ENCODE assay signal across 9 mouse cellular contexts in the genomic region with DNA sequence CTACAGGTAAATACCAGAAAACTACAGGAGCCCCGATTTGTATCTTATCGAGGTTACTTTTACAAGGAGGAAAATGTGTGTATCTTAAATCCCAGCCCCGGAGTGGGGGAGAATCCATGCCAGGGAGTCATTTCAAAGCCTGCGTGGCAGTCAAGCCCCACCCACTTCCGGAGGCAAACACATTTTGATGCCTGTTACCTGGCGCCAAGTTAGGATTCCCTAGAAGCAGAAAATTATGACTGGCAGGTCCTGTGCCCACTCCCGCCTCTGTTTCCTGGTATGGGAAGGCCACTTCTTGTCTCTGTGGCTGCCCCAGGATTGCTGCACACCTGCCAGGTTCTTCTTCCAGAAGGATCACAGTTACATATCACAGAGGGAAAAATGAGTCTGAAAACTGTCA. TPM values are rescaled to one million over a fixed set of nuclear protein-coding genes. Genes with fewer than 3 reads are reported as not detected.
A peak's percentile ranks its signal among the peaks of the same experiment; 100 is the strongest.
DNase-seq lines count a peak whose midpoint lies in the region; ATAC-seq and TF ChIP-seq lines count a peak whose summit lies in the region.
"Had no signal": no experiment of that assay in that cellular context is flagged by ENCODE, and none has a peak within 500 bp of the region (broad histone marks: within the 10 kb centered on the region; RNA-seq: fewer than 3 reads in every experiment).

No protein-coding gene starts in this region.

- ATAC-seq in forebrain, embryonic 14.5 days, result no peak
- no peak for ATAC-seq in limb, embryonic 14.5 days (ENCODE audit: low FRiP score, low read depth)
- no peak for ATAC-seq in neural tube, embryonic 14.5 days (ENCODE audit: low read depth)

- 55% methylated on average over 7 of the region's 7 CpGs for WGBS in lung, adult 2 months
- WGBS in forebrain, embryonic 14.5 days, result 30% methylated on average over 7 of the region's 7 CpGs
- 58% methylated on average over 7 of the region's 7 CpGs for WGBS in limb, embryonic 14.5 days
- 46% methylated on average over 7 of the region's 7 CpGs for WGBS in neural tube, embryonic 14.5 days

- TF ChIP-seq CTCF in lung, adult 2 months (IDR thresholded peaks at IDR 0.05; ENCODE audit: insufficient read depth, low read length), result no peak

- H3K27ac ChIP-seq in forebrain, embryonic 14.5 days (ENCODE audit: low read depth, low read length), result peak overlapping the region; percentile 21; the same call in 1 of the 2 replicates
- no peak overlapping the region for H3K27ac ChIP-seq in limb, embryonic 14.5 days (replicated peaks; ENCODE audit: low read depth, low read length)
- no peak overlapping the region for H3K27ac ChIP-seq in neural tube, embryonic 14.5 days (ENCODE audit: low read depth, low read length)

- H3K4me2 ChIP-seq in forebrain, embryonic 14.5 days (ENCODE audit: low read length), result peak overlapping the region; percentile 74
- H3K4me2 ChIP-seq in limb, embryonic 14.5 days (replicated peaks; ENCODE audit: low read depth, low read length, severe bottlenecking), result peak overlapping the region; percentile 97; the same call in 1 of the 2 replicates
- H3K4me2 ChIP-seq in neural tube, embryonic 14.5 days (ENCODE audit: low read depth, low read length), result peak overlapping the region; percentile 88

- no peaks in the 10 kb centered on the region for H3K9me3 ChIP-seq in forebrain, embryonic 14.5 days (replicated peaks; ENCODE audit: control insufficient read depth, low read length)
- H3K9me3 ChIP-seq in limb, embryonic 14.5 days (ENCODE audit: control insufficient read depth, low read length), result no peaks in the 10 kb centered on the region
- H3K9me3 ChIP-seq in neural tube, embryonic 14.5 days (ENCODE audit: control insufficient read depth, low read length), result no peaks in the 10 kb centered on the region
- H3K9me3 ChIP-seq: megakaryocyte, embryonic 14.5 days had no signal

- H3K4me3 ChIP-seq in lung, adult 2 months (replicated peaks; ENCODE audit: extremely low read depth, low read depth, low read length), result no peak overlapping the region
- H3K4me3 ChIP-seq in forebrain, embryonic 14.5 days (ENCODE audit: low read depth, low read length), result peak overlapping the region; percentile 82
- no peak overlapping the region for H3K4me3 ChIP-seq in limb, embryonic 14.5 days (replicated peaks; ENCODE audit: low read length)
- H3K4me3 ChIP-seq in neural tube, embryonic 14.5 days (ENCODE audit: low read depth, low read length), result peak overlapping the region; percentile 75
- H3K4me3 ChIP-seq: megakaryocyte, embryonic 14.5 days had no signal

- H3K27me3 ChIP-seq in forebrain, embryonic 14.5 days (replicated peaks; ENCODE audit: control insufficient read depth, insufficient read depth, low read length), result no peaks in the 10 kb centered on the region
- H3K27me3 ChIP-seq in limb, embryonic 14.5 days (ENCODE audit: control insufficient read depth, insufficient read depth, low read length), result peaks cover 26% of the 10 kb centered on the region
- H3K27me3 ChIP-seq in neural tube, embryonic 14.5 days (ENCODE audit: control insufficient read depth, insufficient read depth, low read length), result no peaks in the 10 kb centered on the region

- DNase-seq in lung, adult 2 months, result peak; percentile 30
- no peak for DNase-seq in lung, postnatal 14 days
- peak; percentile 49 for DNase-seq in forebrain, embryonic 14.5 days (ENCODE audit: low spot score)
- no peak for DNase-seq in limb, embryonic 14.5 days (ENCODE audit: low spot score)
- no peak for DNase-seq in left cerebral cortex, adult 9 months (ENCODE audit: low spot score in 2 of 2)
- no peak for DNase-seq in ovary, postnatal 10 days (ENCODE audit: low spot score)
- no peak for DNase-seq in retina, embryonic 14.5 days (ENCODE audit: low spot score)

- H3K36me3 ChIP-seq in forebrain, embryonic 14.5 days (ENCODE audit: control insufficient read depth, insufficient read depth, low read length), result peaks cover 9% of the 10 kb centered on the region
- H3K36me3 ChIP-seq in limb, embryonic 14.5 days (ENCODE audit: control insufficient read depth, insufficient read depth, low read length), result no peaks in the 10 kb centered on the region
- 0 out of 2 replicates have a peak, but pooled peaks cover 2% of the 10 kb centered on the region for H3K36me3 ChIP-seq in neural tube, embryonic 14.5 days (ENCODE audit: control insufficient read depth, insufficient read depth, low read length)

- H3K9ac ChIP-seq in forebrain, embryonic 14.5 days (ENCODE audit: low read length), result peak overlapping the region; percentile 96
- no peak overlapping the region for H3K9ac ChIP-seq in limb, embryonic 14.5 days (ENCODE audit: low read depth, low read length, severe bottlenecking)
- H3K9ac ChIP-seq in neural tube, embryonic 14.5 days (replicated peaks; ENCODE audit: low read depth, low read length), result peak overlapping the region; percentile 84; the same call in 1 of the 2 replicates

- H3K4me1 ChIP-seq in lung, adult 2 months (ENCODE audit: control insufficient read depth, insufficient read depth, low read length), result peaks cover 13% of the 10 kb centered on the region; the same call in 1 of the 2 replicates
- H3K4me1 ChIP-seq in forebrain, embryonic 14.5 days (ENCODE audit: control insufficient read depth, insufficient read depth, low read length), result peaks cover 36% of the 10 kb centered on the region
- peaks cover 14% of the 10 kb centered on the region for H3K4me1 ChIP-seq in limb, embryonic 14.5 days (ENCODE audit: control insufficient read depth, insufficient read depth, low read length)
- peaks cover 28% of the 10 kb centered on the region for H3K4me1 ChIP-seq in neural tube, embryonic 14.5 days (ENCODE audit: control insufficient read depth, insufficient read depth, low read length)

- TF ChIP-seq POLR2A in lung, adult 2 months (IDR thresholded peaks at IDR 0.05; ENCODE audit: borderline replicate concordance, extremely low read depth, low read depth, low read length), result no peak
- TF ChIP-seq POLR2A in limb, embryonic 14.5 days (IDR thresholded peaks at IDR 0.05; ENCODE audit: borderline replicate concordance, extremely low read depth, insufficient read depth, insufficient read length), result no peak

RNA-seq across cellular contexts. Expression of a gene that starts 2.3 kb away (rescaled TPM):
- 19.2 and 19.7 TPM in 2 replicates for polyA plus RNA-seq in lung, adult 2 months (2012; rRNA removed)
- 11.6 and 15.3 TPM in 2 replicates for polyA plus RNA-seq in forebrain, embryonic 14.5 days (2014; fragmentation: Nextera tagmentation; extraction: Ambion mirVana)
- 5.5 and 6.5 TPM in 2 replicates for polyA plus RNA-seq in limb, embryonic 14.5 days (2012; rRNA removed)
- polyA plus RNA-seq in limb, embryonic 14.5 days (2014; fragmentation: Nextera tagmentation; extraction: Ambion mirVana), result 4.9 and 5.2 TPM in 2 replicates
- 13.6 and 14.6 TPM in 2 replicates for polyA plus RNA-seq in neural tube, embryonic 14.5 days (2014; fragmentation: Nextera tagmentation; extraction: Ambion mirVana)

RNA-seq across cellular contexts. Expression of a gene that starts 57.0 kb away (rescaled TPM):
- 10.4 and 12.4 TPM in 2 replicates for polyA plus RNA-seq in lung, adult 2 months (2012; rRNA removed)
- 27.5 and 35.0 TPM in 2 replicates for polyA plus RNA-seq in forebrain, embryonic 14.5 days (2014; fragmentation: Nextera tagmentation; extraction: Ambion mirVana)
- 35.4 and 44.9 TPM in 2 replicates for polyA plus RNA-seq in limb, embryonic 14.5 days (2012; rRNA removed)
- 40.3 and 45.1 TPM in 2 replicates for polyA plus RNA-seq in limb, embryonic 14.5 days (2014; fragmentation: Nextera tagmentation; extraction: Ambion mirVana)
- polyA plus RNA-seq in neural tube, embryonic 14.5 days (2014; fragmentation: Nextera tagmentation; extraction: Ambion mirVana), result 27.7 and 32.0 TPM in 2 replicates

Comparison
In these comparisons a context has a peak if more than half of its experiments do, and no peak if none do; other contexts are left out.
1. DNase-seq: peak in lung, adult 2 months (single experiment) and forebrain, embryonic 14.5 days (single experiment); none in lung, postnatal 14 days (single experiment), limb, embryonic 14.5 days (single experiment), left cerebral cortex, adult 9 months (0 of 2), ovary, postnatal 10 days (single experiment) and retina, embryonic 14.5 days (single experiment).
2. H3K4me3 ChIP-seq: peak in forebrain, embryonic 14.5 days (single experiment) and neural tube, embryonic 14.5 days (single experiment); none in lung, adult 2 months (single experiment) and limb, embryonic 14.5 days (single experiment).
3. Peak in every context shown above with its lines, with median percentiles within 50 percentile points of each other: H3K4me2 ChIP-seq.